Mouse (Mus musculus) kidney, embryonic 15.5 days (tissue): ENCODE measurements around the gene Cxcl13. TPM values are rescaled to one million over a fixed set of nuclear protein-coding genes. Genes with fewer than 3 reads are reported as not detected.
A peak's percentile ranks its signal among the peaks of the same experiment; 100 is the strongest.

ENCODE experiments used
- ATAC-seq: fragments of 200-750 bp; cut with Nextera tagmentation; replicated peaks from 2 replicates; pipeline ENCODE4 v1.8.0; 2017; ENCODE audit warnings: moderate TSS enrichment; ENCODE audit not compliant: low FRiP score
- H3K27ac ChIP-seq: fragments of 300-500 bp; sonication (generic); 2 replicates; pipeline ENCODE4 v1.5.1; 2015; ENCODE audit warnings: mild to moderate bottlenecking, inconsistent platforms
- H3K27me3 ChIP-seq: fragments of 300-500 bp; sonication (generic); 2 replicates; pipeline ENCODE4 v1.6.1; 2015; ENCODE audit warnings: inconsistent platforms
- H3K36me3 ChIP-seq: fragments of 300-500 bp; sonication (generic); 2 replicates; pipeline ENCODE4 v1.6.1; 2015; ENCODE audit warnings: inconsistent platforms
- H3K4me1 ChIP-seq: fragments of 300-500 bp; sonication (generic); 2 replicates; pipeline ENCODE4 v1.6.1; 2015; ENCODE audit warnings: inconsistent platforms
- H3K4me2 ChIP-seq: fragments of 300-500 bp; sonication (generic); 2 replicates; pipeline ENCODE4 v1.6.1; 2015; ENCODE audit warnings: moderate library complexity, mild to moderate bottlenecking, inconsistent platforms
- H3K4me3 ChIP-seq: fragments of 300-500 bp; sonication (generic); replicated peaks from 2 replicates; pipeline ENCODE4 v1.5.1; 2015; ENCODE audit warnings: mild to moderate bottlenecking, inconsistent platforms
- H3K9ac ChIP-seq: fragments of 300-500 bp; sonication (generic); 2 replicates; pipeline ENCODE4 v1.6.1; 2015; ENCODE audit warnings: mild to moderate bottlenecking, inconsistent platforms
- H3K9me3 ChIP-seq: fragments of 300-500 bp; sonication (generic); replicated peaks from 2 replicates; pipeline ENCODE4 v1.6.1; 2016; ENCODE audit warnings: inconsistent platforms
- WGBS: fragments of 180-500 bp; shearing (Covaris S2); methylation state at CpG from one replicate; pipeline ENCODE4 v1.1.7; 2015; ENCODE audit warnings: mixed read lengths; 5-methylcytosine and 5-hydroxymethylcytosine counted together
- polyA plus RNA-seq: library from polyadenylated mRNA; unstranded; fragments of >200 nt; fragmentation: Nextera tagmentation; extraction: Ambion mirVana; gene quantifications from 2 replicates; pipeline ENCODE4 v1.2.1, GENCODE M21; 2015

The Cxcl13 gene
- 7.2 and 8.9 TPM in 2 replicates for polyA plus RNA-seq

GRCm38 (mm10) chr5:95956651-95957050 is at the start of gene Cxcl13:
TSS of gene Cxcl13 (plus strand) at chr5:95956951.
- H3K4me3 ChIP-seq: no peak within 1 kb of the TSS
- H3K27ac ChIP-seq: no peak within 1 kb of the TSS
- no peak within 1 kb of the TSS for H3K4me2 ChIP-seq
- 39% methylated on average over 5 of the region's 5 CpGs for WGBS
- no peaks in the 10 kb centered on the region for H3K9me3 ChIP-seq
- no peak for ATAC-seq
- no peak within 1 kb of the TSS for H3K9ac ChIP-seq
- no peaks in the 10 kb centered on the region for H3K4me1 ChIP-seq
- H3K36me3 ChIP-seq: no peaks in the 10 kb centered on the region
- no peaks in the 10 kb centered on the region for H3K27me3 ChIP-seq

GRCm38 (mm10) chr5:95911006-95911405 is 45.7 kb upstream of the Cxcl13 start:
- Histone ChIP-seq H3K27me3 (no peaks in the 10 kb centered on the region), H3K9me3 (no peaks in the 10 kb centered on the region), H3K4me1 (no peaks in the 10 kb centered on the region), H3K4me2 (no peak overlapping the region), H3K27ac (no peak overlapping the region), H3K9ac (no peak overlapping the region), H3K36me3 (no peaks in the 10 kb centered on the region), H3K4me3 (no peak overlapping the region)
- no peak for ATAC-seq
- whole genome bisulfite sequencing: 79% methylated on average over 1 of the region's 1 CpGs

- Histone ChIP-seq H3K4me3 (no peak overlapping the region), H3K27ac (no peak overlapping the region), H3K36me3 (no peaks in the 10 kb centered on the region), H3K4me1 (no peaks in the 10 kb centered on the region), H3K9me3 (no peaks in the 10 kb centered on the region), H3K4me2 (no peak overlapping the region), H3K27me3 (no peaks in the 10 kb centered on the region), H3K9ac (no peak overlapping the region)
- 76% methylated on average over 6 of the region's 6 CpGs for WGBS
- ATAC-seq: no peak
These were observed 38.3 kb upstream of the Cxcl13 start for GRCm38 (mm10) chr5:95918491-95918890.

GRCm38 (mm10) chr5:95924023-95924422 is 32.7 kb upstream of the Cxcl13 start:
- H3K4me1 ChIP-seq: no peaks in the 10 kb centered on the region
- H3K27me3 ChIP-seq: no peaks in the 10 kb centered on the region
- 79% methylated on average over 6 of the region's 6 CpGs for WGBS
- H3K4me2 ChIP-seq: no peak overlapping the region
- no peak overlapping the region for H3K4me3 ChIP-seq
- no peaks in the 10 kb centered on the region for H3K9me3 ChIP-seq
- H3K36me3 ChIP-seq: no peaks in the 10 kb centered on the region
- H3K9ac ChIP-seq: no peak overlapping the region
- no peak overlapping the region for H3K27ac ChIP-seq
- no peak for ATAC-seq

GRCm38 (mm10) chr5:95925204-95925930 is 31.4 kb upstream of the Cxcl13 start:
- Histone ChIP-seq H3K4me3 (no peak overlapping the region), H3K9me3 (no peaks in the 10 kb centered on the region), H3K9ac (no peak overlapping the region), H3K4me2 (no peak overlapping the region), H3K27me3 (no peaks in the 10 kb centered on the region), H3K36me3 (no peaks in the 10 kb centered on the region), H3K4me1 (no peaks in the 10 kb centered on the region), H3K27ac (no peak overlapping the region)
- WGBS: 78% methylated on average over 10 of the region's 10 CpGs
- ATAC-seq: no peak

GRCm38 (mm10) chr5:95925931-95926263 is 30.9 kb upstream of the Cxcl13 start:
- no peak overlapping the region for H3K4me3 ChIP-seq
- H3K4me2 ChIP-seq: no peak overlapping the region
- H3K9ac ChIP-seq: no peak overlapping the region
- no peak overlapping the region for H3K27ac ChIP-seq
- WGBS: 100% methylated on average over 1 of the region's 1 CpGs
- no peaks in the 10 kb centered on the region for H3K27me3 ChIP-seq
- no peak for ATAC-seq
- no peaks in the 10 kb centered on the region for H3K36me3 ChIP-seq
- H3K4me1 ChIP-seq: no peaks in the 10 kb centered on the region
- H3K9me3 ChIP-seq: no peaks in the 10 kb centered on the region

GRCm38 (mm10) chr5:95935035-95935434 is 21.7 kb upstream of the Cxcl13 start:
- no peaks in the 10 kb centered on the region for H3K4me1 ChIP-seq
- no peak for ATAC-seq
- H3K27me3 ChIP-seq: no peaks in the 10 kb centered on the region
- WGBS: 74% methylated on average over 5 of the region's 5 CpGs
- no peak overlapping the region for H3K9ac ChIP-seq
- H3K4me3 ChIP-seq: no peak overlapping the region
- H3K9me3 ChIP-seq: no peaks in the 10 kb centered on the region
- H3K4me2 ChIP-seq: no peak overlapping the region
- H3K27ac ChIP-seq: no peak overlapping the region
- no peaks in the 10 kb centered on the region for H3K36me3 ChIP-seq

- no peaks in the 10 kb centered on the region for H3K36me3 ChIP-seq
- no peaks in the 10 kb centered on the region for H3K4me1 ChIP-seq
- no peak for ATAC-seq
- no peaks in the 10 kb centered on the region for H3K9me3 ChIP-seq
- no peaks in the 10 kb centered on the region for H3K27me3 ChIP-seq
- H3K4me2 ChIP-seq: no peak overlapping the region
- H3K4me3 ChIP-seq: no peak overlapping the region
- WGBS: 56% methylated on average over 5 of the region's 5 CpGs
- H3K9ac ChIP-seq: no peak overlapping the region
- no peak overlapping the region for H3K27ac ChIP-seq
These were observed 20.7 kb upstream of the Cxcl13 start for GRCm38 (mm10) chr5:95936068-95936467.

GRCm38 (mm10) chr5:95937129-95937528 is 19.6 kb upstream of the Cxcl13 start:
- H3K4me1 ChIP-seq: no peaks in the 10 kb centered on the region
- no peak overlapping the region for H3K4me3 ChIP-seq
- H3K27ac ChIP-seq: no peak overlapping the region
- H3K4me2 ChIP-seq: no peak overlapping the region
- no peaks in the 10 kb centered on the region for H3K9me3 ChIP-seq
- ATAC-seq: no peak
- no peaks in the 10 kb centered on the region for H3K27me3 ChIP-seq
- WGBS: 33% methylated on average over 2 of the region's 2 CpGs
- no peaks in the 10 kb centered on the region for H3K36me3 ChIP-seq
- no peak overlapping the region for H3K9ac ChIP-seq

GRCm38 (mm10) chr5:95938044-95938625 is 18.6 kb upstream of the Cxcl13 start:
- Histone ChIP-seq H3K4me2 (no peak overlapping the region), H3K9me3 (no peaks in the 10 kb centered on the region), H3K27ac (no peak overlapping the region), H3K4me3 (no peak overlapping the region), H3K9ac (no peak overlapping the region), H3K27me3 (no peaks in the 10 kb centered on the region), H3K4me1 (no peaks in the 10 kb centered on the region), H3K36me3 (no peaks in the 10 kb centered on the region)
- WGBS: 77% methylated on average over 11 of the region's 11 CpGs
- no peak for ATAC-seq

- H3K36me3 ChIP-seq: no peaks in the 10 kb centered on the region
- H3K4me3 ChIP-seq: no peak overlapping the region
- 27% methylated on average over 4 of the region's 4 CpGs for WGBS
- no peak overlapping the region for H3K9ac ChIP-seq
- H3K4me2 ChIP-seq: no peak overlapping the region
- H3K4me1 ChIP-seq: no peaks in the 10 kb centered on the region; the same call in 1 of the 2 replicates
- H3K9me3 ChIP-seq: no peaks in the 10 kb centered on the region
- peak; percentile 64 for ATAC-seq
- no peak overlapping the region for H3K27ac ChIP-seq
- no peaks in the 10 kb centered on the region for H3K27me3 ChIP-seq
These were observed 16.0 kb upstream of the Cxcl13 start for GRCm38 (mm10) chr5:95940682-95941221.

GRCm38 (mm10) chr5:95941562-95941961 is 15.2 kb upstream of the Cxcl13 start:
- Histone ChIP-seq H3K27ac (no peak overlapping the region), H3K36me3 (no peaks in the 10 kb centered on the region), H3K27me3 (no peaks in the 10 kb centered on the region), H3K4me3 (no peak overlapping the region), H3K4me1 (no peaks in the 10 kb centered on the region; the same call in 1 of the 2 replicates), H3K4me2 (no peak overlapping the region), H3K9me3 (no peaks in the 10 kb centered on the region), H3K9ac (no peak overlapping the region)
- no peak for ATAC-seq
- 76% methylated on average over 7 of the region's 7 CpGs for WGBS
